Mouse (Mus musculus): ENCODE data around the gene Cacna2d1.

The Cacna2d1 gene

GRCm38 (mm10) chr5:16047452-16048191 is 113.1 kb downstream of the Cacna2d1 start:
- DNase-seq (ENCODE audit: low read depth in 2 of 2, low spot score in 2 of 2): no peak

- no peak for DNase-seq (ENCODE audit: low read depth in 2 of 2, low spot score in 2 of 2)
Observed at GRCm38 (mm10) chr5:16056795-16057194, 122.3 kb downstream of the Cacna2d1 start.

GRCm38 (mm10) chr5:16062773-16063172 is 128.3 kb downstream of the Cacna2d1 start:
- DNase-seq (ENCODE audit: low read depth in 2 of 2, low spot score in 2 of 2): no peak

GRCm38 (mm10) chr5:16063273-16063672 is 128.8 kb downstream of the Cacna2d1 start:
- DNase-seq (ENCODE audit: low read depth in 2 of 2, low spot score in 2 of 2): no peak

GRCm38 (mm10) chr5:16063949-16064348 is 129.5 kb downstream of the Cacna2d1 start:
- DNase-seq (ENCODE audit: low read depth in 2 of 2, low spot score in 2 of 2): no peak

- DNase-seq (ENCODE audit: low read depth in 2 of 2, low spot score in 2 of 2): no peak
Observed at GRCm38 (mm10) chr5:16065816-16066215, 131.3 kb downstream of the Cacna2d1 start.

- DNase-seq (ENCODE audit: low read depth in 2 of 2, low spot score in 2 of 2): no peak
Observed at GRCm38 (mm10) chr5:16082253-16082652, 147.8 kb downstream of the Cacna2d1 start.

- DNase-seq (ENCODE audit: low read depth in 2 of 2, low spot score in 2 of 2): no peak
Observed at GRCm38 (mm10) chr5:16086979-16087902, 152.8 kb downstream of the Cacna2d1 start.

- DNase-seq (ENCODE audit: low read depth in 2 of 2, low spot score in 2 of 2): no peak
Observed at GRCm38 (mm10) chr5:16087995-16088394, 153.5 kb downstream of the Cacna2d1 start.

- no peak for DNase-seq (ENCODE audit: low read depth in 2 of 2, low spot score in 2 of 2)
Observed at GRCm38 (mm10) chr5:16092540-16092939, 158.0 kb downstream of the Cacna2d1 start.

GRCm38 (mm10) chr5:16093071-16093693 is 158.7 kb downstream of the Cacna2d1 start:
- DNase-seq (ENCODE audit: low read depth in 2 of 2, low spot score in 2 of 2): no peak

- no peak for DNase-seq (ENCODE audit: low read depth in 2 of 2, low spot score in 2 of 2)
Observed at GRCm38 (mm10) chr5:16095345-16095744, 160.9 kb downstream of the Cacna2d1 start.

- no peak for DNase-seq (ENCODE audit: low read depth in 2 of 2, low spot score in 2 of 2)
Observed at GRCm38 (mm10) chr5:16098766-16099165, 164.3 kb downstream of the Cacna2d1 start.

GRCm38 (mm10) chr5:16101820-16102219 is 167.3 kb downstream of the Cacna2d1 start:
- no peak for DNase-seq (ENCODE audit: low read depth in 2 of 2, low spot score in 2 of 2)

- DNase-seq (ENCODE audit: low read depth in 2 of 2, low spot score in 2 of 2): no peak
Observed at GRCm38 (mm10) chr5:16105701-16106100, 171.2 kb downstream of the Cacna2d1 start.

GRCm38 (mm10) chr5:16110643-16111042 is 176.2 kb downstream of the Cacna2d1 start:
- DNase-seq (ENCODE audit: low read depth in 2 of 2, low spot score in 2 of 2): no peak

GRCm38 (mm10) chr5:16113879-16114278 is 179.4 kb downstream of the Cacna2d1 start:
- no peak for DNase-seq (ENCODE audit: low read depth in 2 of 2, low spot score in 2 of 2)

- DNase-seq (ENCODE audit: low read depth in 2 of 2, low spot score in 2 of 2): no peak
Observed at GRCm38 (mm10) chr5:16121334-16121733, 186.8 kb downstream of the Cacna2d1 start.

- DNase-seq (ENCODE audit: low read depth in 2 of 2, low spot score in 2 of 2): no peak
Observed at GRCm38 (mm10) chr5:16122110-16122509, 187.6 kb downstream of the Cacna2d1 start.

- DNase-seq (ENCODE audit: low read depth in 2 of 2, low spot score in 2 of 2): no peak
Observed at GRCm38 (mm10) chr5:16134286-16135094, 200.0 kb downstream of the Cacna2d1 start.

GRCm38 (mm10) chr5:16135986-16136385 is 201.5 kb downstream of the Cacna2d1 start:
- no peak for DNase-seq (ENCODE audit: low read depth in 2 of 2, low spot score in 2 of 2)

Measured in CD8-positive naive resting alpha-beta T cell, adult 2 months (primary cell).